Mouse (Mus musculus) bone marrow, adult 2 months (tissue): ENCODE measurements around the gene Tmem263.

Experiments used
- CTCF ChIP-seq: fragments of 200-500 bp; IDR thresholded peaks from 2 replicates; pipeline ENCODE4 v1.5.1; 2011; ENCODE audit warnings: low read length, control low read depth; ENCODE audit not compliant: control insufficient read depth, insufficient read depth
- POLR2A ChIP-seq: fragments of 200-500 bp; IDR thresholded peaks from 2 replicates; pipeline ENCODE4 v1.6.1; 2011; ENCODE audit warnings: low read depth, mild to moderate bottlenecking, control low read depth, low read length, borderline replicate concordance; ENCODE audit not compliant: control insufficient read depth

GRCm38 (mm10) chr10:85164791-85165190, 62.4 kb downstream of the Tmem263 start:
- no peak for TF ChIP-seq CTCF
- no peak for TF ChIP-seq POLR2A
